Mouse (Mus musculus) hindbrain, embryonic 14.5 days (tissue): ENCODE data around the gene Tcf15. TPM values are rescaled to one million over a fixed set of nuclear protein-coding genes. Genes with fewer than 3 reads are reported as not detected.

Experiments
- ATAC-seq: fragments of 200-750 bp; cut with Nextera tagmentation; 2 replicates; pipeline ENCODE4 v1.8.0; 2017; ENCODE audit warnings: moderate number of reproducible peaks, mild to moderate bottlenecking, moderate TSS enrichment, moderate library complexity; ENCODE audit not compliant: low FRiP score
- DNase-seq: peaks from one replicate; pipeline ENCODE4 v3.0.0-alpha.2; 2015; ENCODE audit warnings: low spot score
- H3K27ac ChIP-seq: fragments of 300-500 bp; sonication (generic); 2 replicates; pipeline ENCODE4 v1.5.1; 2014; ENCODE audit warnings: mild to moderate bottlenecking, moderate library complexity
- H3K27me3 ChIP-seq: fragments of 300-500 bp; sonication (generic); 2 replicates; pipeline ENCODE4 v1.6.1; 2014; ENCODE audit warnings: mild to moderate bottlenecking, low read length, mixed read lengths; ENCODE audit not compliant: control insufficient read depth, insufficient read depth
- H3K36me3 ChIP-seq: fragments of 300-500 bp; sonication (generic); replicated peaks from 2 replicates; pipeline ENCODE4 v1.6.1; 2014; ENCODE audit not compliant: control insufficient read depth, insufficient read depth
- H3K4me1 ChIP-seq: fragments of 300-500 bp; sonication (generic); replicated peaks from 2 replicates; pipeline ENCODE4 v1.6.1; 2014; ENCODE audit warnings: antibody characterized with exemption, low read length, mixed read lengths; ENCODE audit not compliant: control insufficient read depth, insufficient read depth
- H3K4me2 ChIP-seq: fragments of 300-500 bp; sonication (generic); replicated peaks from 2 replicates; pipeline ENCODE4 v1.6.1; 2014; ENCODE audit warnings: mild to moderate bottlenecking, moderate library complexity
- H3K4me3 ChIP-seq: fragments of 300-500 bp; sonication (generic); replicated peaks from 2 replicates; pipeline ENCODE4 v1.5.1; 2014; ENCODE audit warnings: mild to moderate bottlenecking, low read length
- H3K9ac ChIP-seq: fragments of 300-500 bp; sonication (generic); 2 replicates; pipeline ENCODE4 v1.6.1; 2014
- H3K9me3 ChIP-seq: fragments of 300-500 bp; sonication (generic); 2 replicates; pipeline ENCODE4 v1.6.1; 2016; ENCODE audit warnings: low read length; ENCODE audit not compliant: control insufficient read depth
- WGBS: fragments of 180-500 bp; shearing (Covaris S2); extraction: QIAGEN DNeasy Blood & Tissue Kit; methylation state at CpG from one replicate; pipeline ENCODE4 v1.1.7; 2014; 5-methylcytosine and 5-hydroxymethylcytosine counted together
- polyA plus RNA-seq: library from polyadenylated mRNA; unstranded; fragments of >200 nt; fragmentation: Nextera tagmentation; extraction: Ambion mirVana; gene quantifications from 2 replicates; pipeline ENCODE4 v1.2.1, GENCODE M21; 2014

The Tcf15 gene
- polyA plus RNA-seq, 1 experiment from 2014 or later, result 2.3 TPM

- Histone ChIP-seq H3K9me3 (no peaks in the 10 kb centered on the region), H3K36me3 (no peaks in the 10 kb centered on the region), H3K9ac (peak within 1 kb of the TSS; percentile 89), H3K27ac (peak within 1 kb of the TSS; percentile 22), H3K4me3 (peak within 1 kb of the TSS; percentile 68), H3K4me2 (peak within 1 kb of the TSS; percentile 61), H3K27me3 (no peaks in the 10 kb centered on the region), H3K4me1 (0 out of 2 replicates have a peak, but pooled peaks cover 18% of the 10 kb centered on the region)
- peak; percentile 72 for DNase-seq
- 2% methylated on average over 77 of the region's 84 CpGs for WGBS
- peak; percentile 83 for ATAC-seq
These were observed 37.8 kb upstream of the Tcf15 start, which contains the start of gene Srxn1 for GRCm38 (mm10) chr2:152105318-152106224. TSS of gene Srxn1 (plus strand) at chr2:152105516.

- 88% methylated on average over 3 of the region's 3 CpGs for WGBS
- peak overlapping the region; percentile 89 for H3K9ac ChIP-seq
- H3K4me1 ChIP-seq, result 0 out of 2 replicates have a peak, but pooled peaks cover 18% of the 10 kb centered on the region
- no peaks in the 10 kb centered on the region for H3K9me3 ChIP-seq
- H3K36me3 ChIP-seq, result no peaks in the 10 kb centered on the region
- H3K27me3 ChIP-seq, result no peaks in the 10 kb centered on the region
- H3K4me2 ChIP-seq, result peak overlapping the region; percentile 61
- no peak overlapping the region for H3K27ac ChIP-seq
- DNase-seq (no peak), ATAC-seq (no peak)
- H3K4me3 ChIP-seq, result peak overlapping the region; percentile 68
These were observed 37.2 kb upstream of the Tcf15 start for GRCm38 (mm10) chr2:152106225-152106595.

- Histone ChIP-seq H3K4me2 (peak overlapping the region; percentile 61; the same call in 1 of the 2 replicates), H3K9ac (no peak overlapping the region), H3K27ac (no peak overlapping the region), H3K27me3 (no peaks in the 10 kb centered on the region), H3K4me3 (no peak overlapping the region), H3K9me3 (no peaks in the 10 kb centered on the region), H3K4me1 (0 out of 2 replicates have a peak, but pooled peaks cover 18% of the 10 kb centered on the region), H3K36me3 (no peaks in the 10 kb centered on the region)
- DNase-seq (no peak), ATAC-seq (no peak)
- WGBS, result 93% methylated on average over 10 of the region's 10 CpGs
These were observed 36.8 kb upstream of the Tcf15 start for GRCm38 (mm10) chr2:152106597-152106996.

GRCm38 (mm10) chr2:152108702-152109101 lies 34.7 kb upstream of the Tcf15 start:
- Histone ChIP-seq H3K4me3 (no peak overlapping the region), H3K4me1 (0 out of 2 replicates have a peak, but pooled peaks cover 12% of the 10 kb centered on the region), H3K9ac (no peak overlapping the region), H3K27ac (no peak overlapping the region), H3K27me3 (no peaks in the 10 kb centered on the region), H3K36me3 (no peaks in the 10 kb centered on the region), H3K9me3 (no peaks in the 10 kb centered on the region), H3K4me2 (no peak overlapping the region)
- DNase-seq, result no peak
- 54% methylated on average over 7 of the region's 7 CpGs for WGBS
- no peak for ATAC-seq

GRCm38 (mm10) chr2:152109386-152109785 lies 34.0 kb upstream of the Tcf15 start:
- 92% methylated on average over 5 of the region's 5 CpGs for WGBS
- no peak overlapping the region for H3K9ac ChIP-seq
- ATAC-seq (no peak), DNase-seq (no peak)
- H3K4me3 ChIP-seq, result no peak overlapping the region
- H3K9me3 ChIP-seq, result no peaks in the 10 kb centered on the region
- no peaks in the 10 kb centered on the region for H3K36me3 ChIP-seq
- H3K4me2 ChIP-seq, result no peak overlapping the region
- peaks cover 15% of the 10 kb centered on the region for H3K4me1 ChIP-seq
- no peaks in the 10 kb centered on the region for H3K27me3 ChIP-seq
- no peak overlapping the region for H3K27ac ChIP-seq

GRCm38 (mm10) chr2:152111311-152111710 lies 32.0 kb upstream of the Tcf15 start:
- no peak for ATAC-seq
- 61% methylated on average over 2 of the region's 2 CpGs for WGBS
- H3K4me1 ChIP-seq, result peaks cover 15% of the 10 kb centered on the region

GRCm38 (mm10) chr2:152111920-152112319 lies 31.4 kb upstream of the Tcf15 start:
- H3K27me3 ChIP-seq, result 0 out of 2 replicates have a peak, but pooled peaks cover 6% of the 10 kb centered on the region
- ATAC-seq, result peak; percentile 76

More at GRCm38 (mm10) chr2:152111311-152111710, 32.0 kb upstream of the Tcf15 start:
- H3K4me2 ChIP-seq, result no peak overlapping the region
- no peak overlapping the region for H3K27ac ChIP-seq
- no peak for DNase-seq
- H3K36me3 ChIP-seq, result no peaks in the 10 kb centered on the region
- 0 out of 2 replicates have a peak, but pooled peaks cover 6% of the 10 kb centered on the region for H3K27me3 ChIP-seq
- no peak overlapping the region for H3K4me3 ChIP-seq
- no peaks in the 10 kb centered on the region for H3K9me3 ChIP-seq
- no peak overlapping the region for H3K9ac ChIP-seq

GRCm38 (mm10) chr2:152112490-152112889 lies 30.9 kb upstream of the Tcf15 start:
- no peak for ATAC-seq

More at GRCm38 (mm10) chr2:152111920-152112319, 31.4 kb upstream of the Tcf15 start:
- H3K9ac ChIP-seq, result no peak overlapping the region
- DNase-seq, result peak; percentile 98
- H3K27ac ChIP-seq, result no peak overlapping the region
- no peak overlapping the region for H3K4me2 ChIP-seq
- no peaks in the 10 kb centered on the region for H3K36me3 ChIP-seq
- 10% methylated on average over 7 of the region's 7 CpGs for WGBS
- no peaks in the 10 kb centered on the region for H3K9me3 ChIP-seq
- peaks cover 13% of the 10 kb centered on the region for H3K4me1 ChIP-seq
- no peak overlapping the region for H3K4me3 ChIP-seq

GRCm38 (mm10) chr2:152112970-152113369 lies 30.4 kb upstream of the Tcf15 start:
- ATAC-seq (no peak), DNase-seq (no peak)
- H3K9ac ChIP-seq, result no peak overlapping the region
- 0 out of 2 replicates have a peak, but pooled peaks cover 6% of the 10 kb centered on the region for H3K27me3 ChIP-seq
- H3K36me3 ChIP-seq, result no peaks in the 10 kb centered on the region
- no peak overlapping the region for H3K4me3 ChIP-seq
- H3K9me3 ChIP-seq, result no peaks in the 10 kb centered on the region
- no peak overlapping the region for H3K27ac ChIP-seq
- 51% methylated on average over 10 of the region's 10 CpGs for WGBS
- peaks cover 13% of the 10 kb centered on the region for H3K4me1 ChIP-seq
- H3K4me2 ChIP-seq, result no peak overlapping the region

More at GRCm38 (mm10) chr2:152112490-152112889, 30.9 kb upstream of the Tcf15 start:
- H3K9me3 ChIP-seq, result no peaks in the 10 kb centered on the region
- no peak overlapping the region for H3K4me2 ChIP-seq
- 91% methylated on average over 5 of the region's 5 CpGs for whole genome bisulfite sequencing
- 0 out of 2 replicates have a peak, but pooled peaks cover 6% of the 10 kb centered on the region for H3K27me3 ChIP-seq
- H3K36me3 ChIP-seq, result no peaks in the 10 kb centered on the region
- H3K4me3 ChIP-seq, result no peak overlapping the region
- H3K4me1 ChIP-seq, result peaks cover 13% of the 10 kb centered on the region
- no peak overlapping the region for H3K27ac ChIP-seq
- no peak overlapping the region for H3K9ac ChIP-seq
- no peak for DNase-seq
